Comparison of ENCODE assay signal across 8 mouse cellular contexts in the genomic region with DNA sequence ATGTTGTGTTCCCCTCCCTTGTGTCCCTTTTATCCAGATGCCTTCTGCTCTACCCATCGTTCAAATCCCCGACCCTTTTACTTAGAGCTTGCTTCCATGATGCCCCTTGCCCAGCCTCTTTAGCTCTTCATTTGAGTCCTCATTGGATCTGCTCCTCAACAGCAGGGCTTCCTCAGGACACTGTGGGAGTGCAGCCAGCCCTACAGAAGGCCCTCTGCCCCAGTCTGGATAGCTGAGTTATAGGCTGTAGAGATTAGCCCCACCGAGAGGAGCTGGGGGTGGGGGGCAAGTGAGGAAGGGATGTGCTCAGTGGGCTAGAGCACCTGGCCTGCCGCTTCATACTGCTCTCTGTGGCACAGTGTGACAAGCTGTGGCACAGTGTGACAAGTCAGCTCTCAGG.
DNase-seq lines count a peak whose midpoint lies in the region; ATAC-seq and TF ChIP-seq lines count a peak whose summit lies in the region.

No protein-coding gene starts in this region.

- DNase-seq in lung, embryonic 14.5 days: no peak
- DNase-seq in lung, postnatal 14 days: no peak
- no peak for DNase-seq in gastrocnemius, postnatal 25 days

- no peaks in the 10 kb centered on the region for H3K36me3 ChIP-seq in forebrain, embryonic 12.5 days (replicated peaks)
- no peaks in the 10 kb centered on the region for H3K36me3 ChIP-seq in forebrain, embryonic 16.5 days (ENCODE audit: control insufficient read depth, insufficient read depth)
- no peaks in the 10 kb centered on the region for H3K36me3 ChIP-seq in lung, embryonic 14.5 days (ENCODE audit: insufficient read depth)
- H3K36me3 ChIP-seq in hindbrain, embryonic 12.5 days: no peaks in the 10 kb centered on the region
- no peaks in the 10 kb centered on the region for H3K36me3 ChIP-seq in neural tube, embryonic 13.5 days

- no peak for ATAC-seq in forebrain, embryonic 12.5 days (ENCODE audit: low FRiP score)
- ATAC-seq in forebrain, embryonic 16.5 days: no peak
- ATAC-seq in lung, embryonic 14.5 days (ENCODE audit: insufficient read depth): no peak
- ATAC-seq in hindbrain, embryonic 12.5 days (ENCODE audit: low FRiP score): peak; percentile 5; the same call in 1 of the 2 replicates
- ATAC-seq in neural tube, embryonic 13.5 days (ENCODE audit: low read depth): peak; percentile 12
- no peak for ATAC-seq in granulocyte monocyte progenitor cell, adult 5-6 weeks (replicated peaks; ENCODE audit: poor library complexity, severe bottlenecking)

- H3K4me1 ChIP-seq in forebrain, embryonic 12.5 days: peaks cover 90% of the 10 kb centered on the region
- H3K4me1 ChIP-seq in forebrain, embryonic 16.5 days (replicated peaks; ENCODE audit: control insufficient read depth, insufficient read depth, low read length): peaks cover 73% of the 10 kb centered on the region
- peaks cover 65% of the 10 kb centered on the region for H3K4me1 ChIP-seq in lung, embryonic 14.5 days (ENCODE audit: insufficient read depth)
- peaks cover 88% of the 10 kb centered on the region for H3K4me1 ChIP-seq in hindbrain, embryonic 12.5 days
- peaks cover 98% of the 10 kb centered on the region for H3K4me1 ChIP-seq in neural tube, embryonic 13.5 days (replicated peaks)

- 55% methylated on average over 4 of the region's 4 CpGs for WGBS in forebrain, embryonic 12.5 days
- 53% methylated on average over 4 of the region's 4 CpGs for WGBS in forebrain, embryonic 16.5 days
- WGBS in lung, embryonic 14.5 days: 45% methylated on average over 4 of the region's 4 CpGs
- WGBS in hindbrain, embryonic 12.5 days: 41% methylated on average over 4 of the region's 4 CpGs
- 23% methylated on average over 4 of the region's 4 CpGs for WGBS in neural tube, embryonic 13.5 days

- H3K27me3 ChIP-seq in forebrain, embryonic 12.5 days: no peaks in the 10 kb centered on the region
- H3K27me3 ChIP-seq in forebrain, embryonic 16.5 days (replicated peaks; ENCODE audit: control insufficient read depth, insufficient read depth, low read length): no peaks in the 10 kb centered on the region
- no peaks in the 10 kb centered on the region for H3K27me3 ChIP-seq in lung, embryonic 14.5 days (ENCODE audit: insufficient read depth, low read length)
- no peaks in the 10 kb centered on the region for H3K27me3 ChIP-seq in hindbrain, embryonic 12.5 days
- H3K27me3 ChIP-seq in neural tube, embryonic 13.5 days: no peaks in the 10 kb centered on the region

- H3K9me3 ChIP-seq in forebrain, embryonic 12.5 days: no peaks in the 10 kb centered on the region
- no peaks in the 10 kb centered on the region for H3K9me3 ChIP-seq in forebrain, embryonic 16.5 days (ENCODE audit: control insufficient read depth, low read length)
- H3K9me3 ChIP-seq in lung, embryonic 14.5 days (ENCODE audit: low read depth, low read length): no peaks in the 10 kb centered on the region
- no peaks in the 10 kb centered on the region for H3K9me3 ChIP-seq in hindbrain, embryonic 12.5 days (replicated peaks)
- no peaks in the 10 kb centered on the region for H3K9me3 ChIP-seq in neural tube, embryonic 13.5 days

- no peak overlapping the region for H3K4me2 ChIP-seq in forebrain, embryonic 12.5 days
- H3K4me2 ChIP-seq in forebrain, embryonic 16.5 days (ENCODE audit: low read length): no peak overlapping the region
- H3K4me2 ChIP-seq in lung, embryonic 14.5 days: no peak overlapping the region
- no peak overlapping the region for H3K4me2 ChIP-seq in hindbrain, embryonic 12.5 days (replicated peaks)
- H3K4me2 ChIP-seq in neural tube, embryonic 13.5 days: no peak overlapping the region; the same call in 1 of the 2 replicates

- H3K4me3 ChIP-seq in forebrain, embryonic 12.5 days (replicated peaks): no peak overlapping the region
- H3K4me3 ChIP-seq in forebrain, embryonic 16.5 days (replicated peaks; ENCODE audit: low read length): no peak overlapping the region
- H3K4me3 ChIP-seq in lung, embryonic 14.5 days (ENCODE audit: low read depth, low read length): no peak overlapping the region
- H3K4me3 ChIP-seq in hindbrain, embryonic 12.5 days: no peak overlapping the region
- H3K4me3 ChIP-seq in neural tube, embryonic 13.5 days: no peak overlapping the region

- H3K9ac ChIP-seq in forebrain, embryonic 12.5 days: no peak overlapping the region
- no peak overlapping the region; the same call in 1 of the 2 replicates for H3K9ac ChIP-seq in forebrain, embryonic 16.5 days (replicated peaks; ENCODE audit: low read depth, low read length)
- no peak overlapping the region for H3K9ac ChIP-seq in lung, embryonic 14.5 days
- H3K9ac ChIP-seq in hindbrain, embryonic 12.5 days: peak overlapping the region; percentile 23; the same call in 1 of the 2 replicates
- H3K9ac ChIP-seq in neural tube, embryonic 13.5 days: peak overlapping the region; percentile 56

- peak overlapping the region; percentile 54 for H3K27ac ChIP-seq in forebrain, embryonic 12.5 days
- no peak overlapping the region for H3K27ac ChIP-seq in forebrain, embryonic 16.5 days (ENCODE audit: low read length)
- H3K27ac ChIP-seq in lung, embryonic 14.5 days (ENCODE audit: low read depth): peak overlapping the region; percentile 77
- H3K27ac ChIP-seq in hindbrain, embryonic 12.5 days: peak overlapping the region; percentile 74
- H3K27ac ChIP-seq in neural tube, embryonic 13.5 days (replicated peaks): peak overlapping the region; percentile 84

- no peak for TF ChIP-seq CTCF in lung, embryonic 14.5 days (IDR thresholded peaks at IDR 0.05; ENCODE audit: low read depth)

Comparison
In these comparisons a context has a peak if more than half of its experiments do, and no peak if none do; other contexts are left out.
1. ATAC-seq: peak in hindbrain, embryonic 12.5 days (single experiment) and neural tube, embryonic 13.5 days (single experiment); none in forebrain, embryonic 12.5 days (single experiment), forebrain, embryonic 16.5 days (single experiment), lung, embryonic 14.5 days (single experiment) and granulocyte monocyte progenitor cell, adult 5-6 weeks (single experiment).
2. H3K9ac ChIP-seq: peak in hindbrain, embryonic 12.5 days (single experiment) and neural tube, embryonic 13.5 days (single experiment); none in forebrain, embryonic 12.5 days (single experiment), forebrain, embryonic 16.5 days (single experiment) and lung, embryonic 14.5 days (single experiment).